Mouse (Mus musculus): Measurements from ENCODE around the gene Olfr437.
"Not testable (repeated sequence)": the region's sequence is repeated elsewhere in the genome, so short reads cannot be mapped to it uniquely, and the experiment has no call there.

Olfr437 gene

GRCm38 (mm10) chr6:43162982-43163381 is at the start of gene Olfr437:
Gene Olfr437 (plus strand): TSS chr6:43163282.
- DNase-seq (ENCODE audit: low spot score in 2 of 2): no peak

- not testable (repeated sequence) for DNase-seq (ENCODE audit: low spot score in 2 of 2)
These were observed 16.8 kb upstream of the Olfr437 start, which contains the start of gene Olfr237-ps1 for GRCm38 (mm10) chr6:43146267-43146666. Gene Olfr237-ps1 (plus strand): TSS chr6:43146567.

DNA sequence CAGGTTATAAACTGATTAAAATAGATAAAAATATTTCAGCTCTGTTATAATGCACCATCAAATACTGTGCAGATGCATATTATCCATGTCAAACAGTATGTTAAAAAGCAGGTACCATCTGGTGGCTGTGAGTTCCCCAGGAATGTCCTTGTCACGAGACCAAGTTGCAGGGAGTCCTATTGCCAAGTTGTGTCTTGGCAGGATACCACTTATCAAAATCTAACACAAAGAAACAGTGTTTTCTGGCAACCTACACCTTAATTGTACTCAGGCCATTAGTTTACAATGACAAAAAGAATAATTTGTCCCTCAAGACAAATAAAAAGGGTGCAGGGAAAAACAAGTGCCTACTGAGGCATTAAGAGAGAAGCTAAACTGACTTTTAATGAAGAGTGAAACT is 3.6 kb upstream of the Olfr437 start:
- no peak for DNase-seq (ENCODE audit: low spot score in 2 of 2)

- no peak for DNase-seq (ENCODE audit: low spot score in 2 of 2)
These were observed 4.2 kb downstream of the Olfr437 start for GRCm38 (mm10) chr6:43167246-43167645.

DNA sequence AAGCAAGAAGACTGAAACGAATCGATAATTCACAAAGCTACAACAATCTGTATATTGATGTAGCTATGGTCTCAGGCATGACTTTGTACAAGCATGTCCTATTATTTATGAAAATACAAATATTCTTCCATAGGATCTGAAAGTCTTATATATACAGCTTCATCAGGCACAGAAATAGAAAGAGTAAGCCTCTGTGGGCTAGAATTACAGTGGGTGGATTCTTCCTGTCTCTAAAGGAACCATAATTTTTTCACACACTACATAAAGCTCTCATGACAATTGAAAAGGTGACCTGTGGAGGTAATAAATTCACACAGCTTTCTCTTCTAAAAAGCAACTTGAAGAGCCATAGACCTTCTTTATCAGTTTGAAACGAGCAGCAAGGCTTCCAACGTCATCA is 8.8 kb downstream of the Olfr437 start, which contains the start of gene Olfr13:
Gene Olfr13 (plus strand): TSS at position 301 of the 400 bp plus-strand sequence.
- DNase-seq (ENCODE audit: low spot score in 2 of 2): no peak

DNA sequence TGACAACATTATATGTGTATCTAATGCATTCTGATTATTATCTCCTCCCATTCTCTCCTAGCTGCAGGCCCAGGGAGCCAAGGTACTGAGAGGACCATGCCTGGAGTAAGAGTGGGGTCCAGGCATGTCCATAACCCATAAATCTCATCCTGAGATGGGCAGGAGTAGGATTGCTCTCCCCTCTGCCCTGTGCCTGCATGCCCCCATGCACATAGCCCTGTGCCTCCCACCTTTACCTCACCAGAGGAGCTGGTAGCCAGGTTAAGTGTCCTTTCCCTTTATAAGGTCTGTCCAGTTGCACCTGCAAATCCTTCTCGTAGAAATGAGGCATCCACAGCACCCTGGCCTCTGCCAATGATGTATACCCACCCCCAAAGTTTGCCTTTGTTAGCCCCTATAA is 15.0 kb downstream of the Olfr437 start:
- DNase-seq (ENCODE audit: low spot score in 2 of 2): no peak

- no peak for DNase-seq (ENCODE audit: low spot score in 2 of 2)
These were observed 15.8 kb downstream of the Olfr437 start for GRCm38 (mm10) chr6:43178584-43179501.

- DNase-seq (ENCODE audit: low spot score in 2 of 2): no peak
These were observed 27.9 kb downstream of the Olfr437 start for GRCm38 (mm10) chr6:43190986-43191385.

- DNase-seq (ENCODE audit: low spot score in 2 of 2): no peak
These were observed 33.7 kb downstream of the Olfr437 start, which contains the start of gene Olfr435 for GRCm38 (mm10) chr6:43196781-43197180. Gene Olfr435 (plus strand): TSS chr6:43197146.

DNA sequence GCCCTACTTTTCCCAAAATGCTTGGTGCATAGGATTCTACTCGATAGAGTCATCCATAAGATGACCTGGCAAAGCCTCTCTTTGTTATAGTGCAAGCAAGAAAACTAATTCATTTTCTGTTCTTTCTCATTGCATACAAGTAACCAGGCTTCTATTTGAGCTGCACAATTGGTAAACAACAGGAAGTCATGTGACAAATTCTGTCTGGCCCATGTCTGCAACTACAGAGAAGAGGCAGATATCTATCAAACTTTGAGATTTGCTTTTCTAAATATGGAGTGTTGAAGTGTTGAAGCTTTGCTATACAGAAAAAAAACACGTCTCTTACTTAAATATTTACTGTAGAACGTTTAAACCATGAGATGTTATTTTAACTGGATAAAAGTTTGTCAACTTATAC is 35.0 kb downstream of the Olfr437 start:
- no peak for DNase-seq (ENCODE audit: low spot score in 2 of 2)

DNA sequence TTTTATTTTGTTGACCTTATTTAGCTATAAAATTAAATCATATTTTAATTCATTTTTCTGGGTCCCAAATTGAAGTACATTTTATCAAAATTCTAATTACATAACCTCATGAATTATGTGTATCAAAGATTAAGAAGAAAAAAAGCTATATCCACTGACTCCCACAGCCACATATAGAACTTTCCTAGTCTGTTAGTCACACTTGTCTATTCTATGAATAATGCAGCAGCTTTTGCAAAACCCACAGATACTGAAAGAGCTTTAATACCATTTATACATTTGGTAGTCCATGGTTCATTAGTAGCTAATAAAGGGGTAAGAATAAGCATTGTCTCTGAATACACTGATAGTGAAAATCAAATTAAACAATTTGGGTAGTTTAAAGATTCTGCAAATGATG is 39.7 kb downstream of the Olfr437 start:
- no peak for DNase-seq (ENCODE audit: low spot score in 2 of 2)

- no peak for DNase-seq (ENCODE audit: low spot score in 2 of 2)
These were observed 42.3 kb downstream of the Olfr437 start for GRCm38 (mm10) chr6:43205355-43205754.

DNA sequence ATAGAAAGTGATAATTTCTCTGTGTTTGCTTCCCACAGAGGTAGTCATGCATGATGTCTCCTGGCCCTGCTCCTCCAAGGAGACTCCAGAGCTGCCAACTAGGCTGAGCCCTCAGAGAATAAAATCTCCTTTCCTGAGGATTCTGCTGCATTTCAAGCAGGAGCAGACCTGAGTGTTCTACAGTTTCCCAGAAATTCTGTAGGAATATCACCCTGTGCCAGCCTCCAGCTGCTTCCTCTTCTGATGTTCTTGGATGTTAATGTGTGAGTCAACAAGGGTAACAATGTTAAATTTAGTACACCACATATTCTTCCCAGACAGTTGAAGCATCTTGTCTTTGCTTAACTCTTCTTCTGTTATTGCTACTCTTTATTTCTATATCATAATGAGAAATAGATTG is 49.8 kb downstream of the Olfr437 start, which contains the start of gene Olfr434:
Gene Olfr434 (plus strand): TSS at position 149 of the 400 bp plus-strand sequence.
- not testable (repeated sequence) for DNase-seq (ENCODE audit: low spot score in 2 of 2)

Measured in frontal cortex, postnatal 10 days (tissue).